Mouse (Mus musculus) cerebellum, postnatal 10 days (tissue): ENCODE data around the gene Rabep2.
"Not testable (repeated sequence)": the region's sequence is repeated elsewhere in the genome, so short reads cannot be mapped to it uniquely, and the experiment has no call there.

Source experiments
- DNase-seq, 2 experiments: peaks; one replicate each; pipeline ENCODE4 v3.0.0; 2021; ENCODE audit warnings: mixed read lengths in 2 of 2

Gene Rabep2

GRCm38 (mm10) chr7:126428631-126429502, at the start of gene Rabep2:
Rabep2 (plus strand) TSS chr7:126428759.
- peak; percentile 99 to 100 for DNase-seq

- DNase-seq, result no peak
Observed at GRCm38 (mm10) chr7:126383565-126383964, 45.0 kb upstream of the Rabep2 start.

GRCm38 (mm10) chr7:126388185-126388584, 40.4 kb upstream of the Rabep2 start:
- no peak for DNase-seq

- DNase-seq, result not testable (repeated sequence)
Observed at GRCm38 (mm10) chr7:126392086-126392884, 36.3 kb upstream of the Rabep2 start.

GRCm38 (mm10) chr7:126396298-126397119, 32.0 kb upstream of the Rabep2 start, which contains the start of gene Nfatc2ip:
Nfatc2ip (minus strand) TSS chr7:126396737.
- DNase-seq, result peak; percentile 97 to 99

- no peak for DNase-seq
Observed at GRCm38 (mm10) chr7:126397221-126397620, 31.3 kb upstream of the Rabep2 start.

- DNase-seq, result no peak
Observed at GRCm38 (mm10) chr7:126397822-126398221, 30.7 kb upstream of the Rabep2 start.

GRCm38 (mm10) chr7:126399548-126399947, 29.0 kb upstream of the Rabep2 start:
- peak; percentile 93 to 94 for DNase-seq

- not testable (repeated sequence) for DNase-seq
Observed at GRCm38 (mm10) chr7:126402518-126402917, 26.0 kb upstream of the Rabep2 start.

GRCm38 (mm10) chr7:126408686-126409085, 19.9 kb upstream of the Rabep2 start:
- no peak for DNase-seq

- DNase-seq, result no peak
Observed at GRCm38 (mm10) chr7:126411061-126411460, 17.5 kb upstream of the Rabep2 start.

GRCm38 (mm10) chr7:126414725-126415124, 13.8 kb upstream of the Rabep2 start, which contains the start of gene Cd19:
Cd19 (minus strand) TSS chr7:126414889.
- DNase-seq, result no peak

- DNase-seq, result no peak
Observed at GRCm38 (mm10) chr7:126416615-126417014, 11.9 kb upstream of the Rabep2 start.

- no peak for DNase-seq
Observed at GRCm38 (mm10) chr7:126417045-126417444, 11.5 kb upstream of the Rabep2 start.

- no peak for DNase-seq
Observed at GRCm38 (mm10) chr7:126417606-126418005, 11.0 kb upstream of the Rabep2 start.

- DNase-seq, result no peak
Observed at GRCm38 (mm10) chr7:126418496-126418895, 10.1 kb upstream of the Rabep2 start.

GRCm38 (mm10) chr7:126421756-126422155, 6.8 kb upstream of the Rabep2 start:
- DNase-seq, result no peak

GRCm38 (mm10) chr7:126424161-126424560, 4.4 kb upstream of the Rabep2 start:
- DNase-seq, result no peak

GRCm38 (mm10) chr7:126427323-126427860, 1.2 kb upstream of the Rabep2 start:
- peak in 1 of 2 experiments; percentile 9 for DNase-seq

GRCm38 (mm10) chr7:126428154-126428553, 405 bp upstream of the Rabep2 start:
- DNase-seq, result peak in 1 of 2 experiments; percentile 19

- DNase-seq, result no peak
Observed at GRCm38 (mm10) chr7:126429503-126429898, 942 bp downstream of the Rabep2 start.

- DNase-seq, result no peak
Observed at GRCm38 (mm10) chr7:126430167-126430566, 1.6 kb downstream of the Rabep2 start.
